Mouse (Mus musculus): ENCODE data around the gene Col4a3. TPM values are rescaled to one million over a fixed set of nuclear protein-coding genes. Genes with fewer than 3 reads are reported as not detected.

The Col4a3 gene
- 1 to 10 TPM; 1.0 to 1.3 TPM for total RNA-seq (2021)
- long read RNA-seq, experiment 1, result 0 reads
- long read RNA-seq, experiment 2, partial matches to known transcripts, result 1 of 1 reads
- long read RNA-seq, experiment 2, other reads (novel, unspliced or antisense), result 0 of 1 reads

- DNase-seq, result peak; percentile 43
Measured at GRCm38 (mm10) chr1:82586713-82587399, at the start of gene Col4a3, which contains the start of gene Col4a4. Gene Col4a3 (plus strand): TSS chr1:82586921. Gene Col4a4 (minus strand): TSS chr1:82586849.

- DNase-seq, result no peak
Measured at GRCm38 (mm10) chr1:82537848-82538247, 48.9 kb upstream of the Col4a3 start.

- DNase-seq, result no peak
Measured at GRCm38 (mm10) chr1:82540056-82540455, 46.7 kb upstream of the Col4a3 start.

GRCm38 (mm10) chr1:82543934-82544333 is 42.8 kb upstream of the Col4a3 start:
- no peak for DNase-seq

GRCm38 (mm10) chr1:82544419-82545185 is 42.1 kb upstream of the Col4a3 start:
- DNase-seq, result no peak

- no peak for DNase-seq
Measured at GRCm38 (mm10) chr1:82545199-82545960, 41.3 kb upstream of the Col4a3 start.

- DNase-seq, result no peak
Measured at GRCm38 (mm10) chr1:82554443-82554850, 32.3 kb upstream of the Col4a3 start.

- no peak for DNase-seq
Measured at GRCm38 (mm10) chr1:82554889-82555288, 31.8 kb upstream of the Col4a3 start.

GRCm38 (mm10) chr1:82560223-82560622 is 26.5 kb upstream of the Col4a3 start:
- DNase-seq, result no peak

GRCm38 (mm10) chr1:82569405-82569804 is 17.3 kb upstream of the Col4a3 start:
- DNase-seq, result no peak

- no peak for DNase-seq
Measured at GRCm38 (mm10) chr1:82571758-82572157, 15.0 kb upstream of the Col4a3 start.

GRCm38 (mm10) chr1:82575681-82576080 is 11.0 kb upstream of the Col4a3 start:
- no peak for DNase-seq

- DNase-seq, result no peak
Measured at GRCm38 (mm10) chr1:82576182-82576581, 10.5 kb upstream of the Col4a3 start.

- no peak for DNase-seq
Measured at GRCm38 (mm10) chr1:82577339-82577738, 9.4 kb upstream of the Col4a3 start.

GRCm38 (mm10) chr1:82577915-82578314 is 8.8 kb upstream of the Col4a3 start:
- peak; percentile 15 for DNase-seq

- no peak for DNase-seq
Measured at GRCm38 (mm10) chr1:82578320-82578719, 8.4 kb upstream of the Col4a3 start.

GRCm38 (mm10) chr1:82585981-82586380 is 740 bp upstream of the Col4a3 start:
- no peak for DNase-seq

- DNase-seq, result no peak
Measured at GRCm38 (mm10) chr1:82590266-82590665, 3.5 kb downstream of the Col4a3 start.

GRCm38 (mm10) chr1:82596864-82597596 is 10.3 kb downstream of the Col4a3 start:
- no peak for DNase-seq

- no peak for DNase-seq
Measured at GRCm38 (mm10) chr1:82603198-82603950, 16.7 kb downstream of the Col4a3 start.

GRCm38 (mm10) chr1:82605347-82605746 is 18.6 kb downstream of the Col4a3 start:
- DNase-seq, result no peak

Measured in gastrocnemius, postnatal 25 days (tissue).